Mouse (Mus musculus) limb, embryonic 15.5 days (tissue): ENCODE measurements around the gene Astn2. TPM values are rescaled to one million over a fixed set of nuclear protein-coding genes. Genes with fewer than 3 reads are reported as not detected.
A peak's percentile ranks its signal among the peaks of the same experiment; 100 is the strongest.

Experiments used
- ATAC-seq: fragments of 200-750 bp; cut with Nextera tagmentation; 2 replicates; pipeline ENCODE4 v1.8.0; 2017; ENCODE audit warnings: low read depth, moderate TSS enrichment; ENCODE audit not compliant: insufficient number of reproducible peaks, low FRiP score, low TSS enrichment
- H3K27ac ChIP-seq: fragments of 300-500 bp; sonication (generic); 2 replicates; pipeline ENCODE4 v1.5.1; 2015; ENCODE audit warnings: moderate library complexity, mild to moderate bottlenecking, inconsistent platforms
- H3K27me3 ChIP-seq: fragments of 300-500 bp; sonication (generic); 2 replicates; pipeline ENCODE4 v1.6.1; 2015; ENCODE audit warnings: inconsistent platforms
- H3K36me3 ChIP-seq: fragments of 300-500 bp; sonication (generic); 2 replicates; pipeline ENCODE4 v1.6.1; 2015; ENCODE audit warnings: inconsistent platforms
- H3K4me1 ChIP-seq: fragments of 300-500 bp; sonication (generic); 2 replicates; pipeline ENCODE4 v1.6.1; 2015; ENCODE audit warnings: inconsistent platforms
- H3K4me2 ChIP-seq: fragments of 300-500 bp; sonication (generic); 2 replicates; pipeline ENCODE4 v1.6.1; 2015; ENCODE audit warnings: mild to moderate bottlenecking, inconsistent platforms
- H3K4me3 ChIP-seq: fragments of 300-500 bp; sonication (generic); 2 replicates; pipeline ENCODE4 v1.5.1; 2015; ENCODE audit warnings: mild to moderate bottlenecking, inconsistent platforms
- H3K9ac ChIP-seq: fragments of 300-500 bp; sonication (generic); 2 replicates; pipeline ENCODE4 v1.6.1; 2015; ENCODE audit warnings: inconsistent platforms
- H3K9me3 ChIP-seq: fragments of 300-500 bp; sonication (generic); 2 replicates; pipeline ENCODE4 v1.6.1; 2016; ENCODE audit warnings: inconsistent platforms
- WGBS: fragments of 180-500 bp; shearing (Covaris S2); methylation state at CpG from one replicate; pipeline ENCODE4 v1.1.7; 2015; 5-methylcytosine and 5-hydroxymethylcytosine counted together
- polyA plus RNA-seq: library from polyadenylated mRNA; unstranded; fragments of >200 nt; fragmentation: Nextera tagmentation; extraction: Ambion mirVana; gene quantifications from 2 replicates; pipeline ENCODE4 v1.2.1, GENCODE M21; 2015

Gene Astn2
- polyA plus RNA-seq, 1 experiment from 2014 or later, result 1.5 TPM

GRCm38 (mm10) chr4:65396806-65397205, 1007.6 kb downstream of the Astn2 start:
- no peak overlapping the region for H3K27ac ChIP-seq
- H3K27me3 ChIP-seq, result no peaks in the 10 kb centered on the region
- no peaks in the 10 kb centered on the region for H3K9me3 ChIP-seq
- no peaks in the 10 kb centered on the region for H3K36me3 ChIP-seq
- no peak overlapping the region for H3K9ac ChIP-seq
- no peaks in the 10 kb centered on the region for H3K4me1 ChIP-seq
- WGBS, result 54% methylated on average over 3 of the region's 3 CpGs
- no peak for ATAC-seq
- H3K4me2 ChIP-seq, result no peak overlapping the region
- no peak overlapping the region for H3K4me3 ChIP-seq

GRCm38 (mm10) chr4:65391001-65391400, 1013.4 kb downstream of the Astn2 start:
- Histone ChIP-seq H3K36me3 (no peaks in the 10 kb centered on the region), H3K4me1 (no peaks in the 10 kb centered on the region), H3K27ac (no peak overlapping the region), H3K9me3 (no peaks in the 10 kb centered on the region), H3K9ac (no peak overlapping the region), H3K27me3 (no peaks in the 10 kb centered on the region), H3K4me3 (no peak overlapping the region), H3K4me2 (no peak overlapping the region)
- ATAC-seq, result no peak
- 32% methylated on average over 4 of the region's 4 CpGs for WGBS

GRCm38 (mm10) chr4:65383070-65383469, 1021.3 kb downstream of the Astn2 start:
- no peak for ATAC-seq

GRCm38 (mm10) chr4:65379461-65379860, 1025.0 kb downstream of the Astn2 start:
- no peaks in the 10 kb centered on the region for H3K27me3 ChIP-seq
- no peak overlapping the region for H3K27ac ChIP-seq
- no peaks in the 10 kb centered on the region for H3K4me1 ChIP-seq
- WGBS, result 88% methylated on average over 4 of the region's 4 CpGs
- no peaks in the 10 kb centered on the region for H3K9me3 ChIP-seq
- H3K4me3 ChIP-seq, result no peak overlapping the region
- no peaks in the 10 kb centered on the region for H3K36me3 ChIP-seq
- no peak overlapping the region for H3K9ac ChIP-seq
- no peak for ATAC-seq
- H3K4me2 ChIP-seq, result no peak overlapping the region

More at GRCm38 (mm10) chr4:65383070-65383469, 1021.3 kb downstream of the Astn2 start:
- H3K27ac ChIP-seq, result no peak overlapping the region
- H3K36me3 ChIP-seq, result no peaks in the 10 kb centered on the region
- WGBS, result 34% methylated on average over 4 of the region's 4 CpGs
- H3K27me3 ChIP-seq, result no peaks in the 10 kb centered on the region
- H3K4me2 ChIP-seq, result no peak overlapping the region
- no peaks in the 10 kb centered on the region for H3K9me3 ChIP-seq
- H3K4me3 ChIP-seq, result no peak overlapping the region
- H3K9ac ChIP-seq, result no peak overlapping the region
- no peaks in the 10 kb centered on the region for H3K4me1 ChIP-seq

- Histone ChIP-seq H3K4me2 (no peak overlapping the region), H3K4me1 (no peaks in the 10 kb centered on the region), H3K27me3 (no peaks in the 10 kb centered on the region), H3K9me3 (no peaks in the 10 kb centered on the region), H3K4me3 (no peak overlapping the region), H3K36me3 (no peaks in the 10 kb centered on the region), H3K9ac (no peak overlapping the region), H3K27ac (no peak overlapping the region)
- 95% methylated on average over 2 of the region's 2 CpGs for WGBS
- no peak for ATAC-seq
Observed at GRCm38 (mm10) chr4:65376571-65376970, 1027.8 kb downstream of the Astn2 start.

GRCm38 (mm10) chr4:65373841-65374240, 1030.6 kb downstream of the Astn2 start:
- H3K4me2 ChIP-seq, result no peak overlapping the region
- no peaks in the 10 kb centered on the region for H3K4me1 ChIP-seq
- no peaks in the 10 kb centered on the region for H3K27me3 ChIP-seq
- no peaks in the 10 kb centered on the region for H3K36me3 ChIP-seq
- H3K27ac ChIP-seq, result no peak overlapping the region
- no peak for ATAC-seq
- no peaks in the 10 kb centered on the region for H3K9me3 ChIP-seq
- WGBS, result 15% methylated on average over 1 of the region's 1 CpGs
- H3K4me3 ChIP-seq, result no peak overlapping the region
- H3K9ac ChIP-seq, result no peak overlapping the region

GRCm38 (mm10) chr4:65372731-65373130, 1031.7 kb downstream of the Astn2 start:
- 86% methylated on average over 3 of the region's 3 CpGs for WGBS
- H3K4me3 ChIP-seq, result no peak overlapping the region
- ATAC-seq, result no peak

GRCm38 (mm10) chr4:65367135-65367534, 1037.3 kb downstream of the Astn2 start:
- no peak overlapping the region for H3K9ac ChIP-seq
- no peaks in the 10 kb centered on the region for H3K9me3 ChIP-seq
- no peaks in the 10 kb centered on the region for H3K36me3 ChIP-seq
- 0 out of 2 replicates have a peak overlapping the region, but pooled peaks have one; percentile 33 for H3K27ac ChIP-seq
- no peak overlapping the region for H3K4me3 ChIP-seq
- no peaks in the 10 kb centered on the region for H3K4me1 ChIP-seq
- no peaks in the 10 kb centered on the region for H3K27me3 ChIP-seq
- no peak for ATAC-seq
- no peak overlapping the region for H3K4me2 ChIP-seq

More at GRCm38 (mm10) chr4:65372731-65373130, 1031.7 kb downstream of the Astn2 start:
- Histone ChIP-seq H3K27me3 (no peaks in the 10 kb centered on the region), H3K27ac (no peak overlapping the region), H3K9ac (no peak overlapping the region), H3K4me1 (no peaks in the 10 kb centered on the region), H3K4me2 (no peak overlapping the region), H3K36me3 (no peaks in the 10 kb centered on the region), H3K9me3 (no peaks in the 10 kb centered on the region)

- no peaks in the 10 kb centered on the region for H3K4me1 ChIP-seq
- no peaks in the 10 kb centered on the region for H3K36me3 ChIP-seq
- H3K4me2 ChIP-seq, result no peak overlapping the region
- no peaks in the 10 kb centered on the region for H3K9me3 ChIP-seq
- H3K27me3 ChIP-seq, result no peaks in the 10 kb centered on the region
- H3K9ac ChIP-seq, result no peak overlapping the region
- no peak for ATAC-seq
- no peak overlapping the region for H3K4me3 ChIP-seq
- H3K27ac ChIP-seq, result no peak overlapping the region
- 65% methylated on average over 4 of the region's 4 CpGs for WGBS
Observed at GRCm38 (mm10) chr4:65354580-65354979, 1049.8 kb downstream of the Astn2 start.

- no peaks in the 10 kb centered on the region for H3K4me1 ChIP-seq
- no peaks in the 10 kb centered on the region for H3K27me3 ChIP-seq
- no peak overlapping the region for H3K4me2 ChIP-seq
- WGBS, result 76% methylated on average over 7 of the region's 7 CpGs
- H3K27ac ChIP-seq, result no peak overlapping the region
- H3K36me3 ChIP-seq, result no peaks in the 10 kb centered on the region
- no peaks in the 10 kb centered on the region for H3K9me3 ChIP-seq
- ATAC-seq, result no peak
- no peak overlapping the region for H3K9ac ChIP-seq
- H3K4me3 ChIP-seq, result no peak overlapping the region
Observed at GRCm38 (mm10) chr4:65350521-65350920, 1053.9 kb downstream of the Astn2 start.

GRCm38 (mm10) chr4:65341766-65342165, 1062.6 kb downstream of the Astn2 start:
- H3K36me3 ChIP-seq, result no peaks in the 10 kb centered on the region
- no peak for ATAC-seq
- H3K4me1 ChIP-seq, result no peaks in the 10 kb centered on the region
- no peak overlapping the region for H3K4me3 ChIP-seq
- H3K27ac ChIP-seq, result no peak overlapping the region
- no peaks in the 10 kb centered on the region for H3K27me3 ChIP-seq
- no peak overlapping the region for H3K4me2 ChIP-seq
- 63% methylated on average over 3 of the region's 3 CpGs for WGBS
- no peaks in the 10 kb centered on the region for H3K9me3 ChIP-seq
- no peak overlapping the region for H3K9ac ChIP-seq

- Histone ChIP-seq H3K9ac (no peak overlapping the region), H3K9me3 (no peaks in the 10 kb centered on the region), H3K27ac (no peak overlapping the region), H3K27me3 (no peaks in the 10 kb centered on the region), H3K36me3 (no peaks in the 10 kb centered on the region), H3K4me1 (no peaks in the 10 kb centered on the region), H3K4me2 (no peak overlapping the region), H3K4me3 (no peak overlapping the region)
- no peak for ATAC-seq
- 21% methylated on average over 1 of the region's 1 CpGs for WGBS
Observed at GRCm38 (mm10) chr4:65333718-65334117, 1070.7 kb downstream of the Astn2 start.
